Mouse (Mus musculus) left cerebral cortex, adult 6 months (tissue): Measurements from ENCODE around the gene Ebi3. TPM values are rescaled to one million over a fixed set of nuclear protein-coding genes. Genes with fewer than 3 reads are reported as not detected.

Source experiments
- long read RNA-seq, 2 experiments: library from polyadenylated mRNA; unstranded; transcript quantifications; one replicate each; pipeline ENCODE4 v2.0.0; 2019 to 2020
- polyA plus RNA-seq: library from polyadenylated mRNA; unstranded; fragments of <200 nt; fragmentation: Nextera tagmentation; gene quantifications from 2 replicates; pipeline ENCODE4 v1.2.3, GENCODE M21; 2021

Ebi3 gene
- 2.1 and 2.7 TPM in 2 replicates for polyA plus RNA-seq
- long read RNA-seq, experiment 1, partial matches to known transcripts: 0 of 1 reads
- long read RNA-seq, experiment 1, other reads (novel, unspliced or antisense): 0 of 1 reads
- long read RNA-seq, experiment 2, partial matches to known transcripts: 3 of 3 reads
- long read RNA-seq, experiment 2, other reads (novel, unspliced or antisense): 0 of 3 reads

DNA sequence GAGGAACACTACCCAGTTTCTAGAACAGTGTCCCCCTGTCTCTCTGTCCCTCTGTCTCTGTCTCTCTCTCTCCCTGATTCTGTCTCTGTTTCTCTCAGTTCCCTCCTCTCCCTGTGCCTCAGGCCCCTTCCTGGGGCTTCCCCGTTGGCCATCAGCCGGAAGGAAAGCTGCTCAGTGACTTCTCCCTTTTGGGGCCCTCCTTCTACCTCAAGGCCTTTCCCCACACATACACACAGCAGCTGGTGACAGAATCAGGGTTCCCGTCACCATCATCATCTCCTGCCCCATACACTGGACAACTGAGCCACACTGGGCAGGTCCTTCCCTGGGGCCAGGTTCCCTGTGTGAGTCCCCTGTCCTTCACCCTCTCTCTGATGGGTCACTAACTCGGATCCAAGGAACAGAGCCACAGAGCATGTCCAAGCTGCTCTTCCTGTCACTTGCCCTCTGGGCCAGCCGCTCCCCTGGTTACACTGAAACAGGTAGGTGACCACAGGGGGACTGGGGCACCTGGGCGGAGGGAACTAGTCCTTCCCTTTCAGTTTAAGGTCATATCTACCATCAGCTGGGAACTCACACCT is at the start of gene Ebi3:
Gene Ebi3 (plus strand): TSS at position 194 of the 581 bp plus-strand sequence.

GRCm38 (mm10) chr17:55949400-55949799 is 3.0 kb upstream of the Ebi3 start, which contains the start of gene Zfp119b:
Gene Zfp119b, minus strand, starts transcription at chr17:55949500.

DNA sequence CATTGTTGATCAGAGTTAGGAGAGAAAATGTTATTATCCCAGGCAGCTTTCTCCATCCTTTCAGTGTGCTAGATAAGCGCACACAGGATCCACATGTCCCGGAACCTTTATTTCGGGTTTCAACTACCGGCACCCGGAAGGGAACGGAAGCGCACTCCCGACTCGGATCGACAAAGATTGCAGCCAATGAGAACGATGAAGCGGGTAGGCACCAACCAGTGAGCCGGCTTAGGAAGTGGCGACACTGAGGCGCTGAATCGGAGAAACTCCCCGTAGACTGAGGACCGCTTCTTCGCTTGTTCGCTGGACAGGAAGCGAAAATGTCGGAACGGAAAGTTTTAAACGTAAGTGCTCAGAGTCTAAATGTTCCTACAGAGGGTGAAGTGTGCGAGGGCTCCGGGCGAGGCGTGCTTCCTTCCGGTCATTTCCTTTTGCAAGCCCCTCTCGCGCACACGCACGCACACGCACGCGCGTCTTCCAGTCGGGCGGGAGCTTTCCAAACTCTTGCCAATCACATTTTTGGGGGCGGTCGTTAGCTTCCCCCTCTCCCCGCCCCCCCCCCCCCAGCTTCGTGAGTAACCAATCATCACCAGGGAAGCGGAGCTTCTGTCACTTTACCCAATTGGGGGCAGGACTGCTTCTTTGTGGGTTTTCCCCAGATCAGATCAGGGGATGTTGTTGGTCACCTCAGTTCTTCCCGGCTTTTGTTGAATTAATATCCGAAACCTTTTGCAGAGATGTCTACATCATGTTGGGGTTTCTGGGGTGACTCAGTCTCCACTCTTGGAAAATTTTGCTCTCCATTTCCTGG is 6.7 kb downstream of the Ebi3 start, which contains the start of gene Yju2:
Gene Yju2 (plus strand): TSS at position 182 of the 811 bp plus-strand sequence.

DNA sequence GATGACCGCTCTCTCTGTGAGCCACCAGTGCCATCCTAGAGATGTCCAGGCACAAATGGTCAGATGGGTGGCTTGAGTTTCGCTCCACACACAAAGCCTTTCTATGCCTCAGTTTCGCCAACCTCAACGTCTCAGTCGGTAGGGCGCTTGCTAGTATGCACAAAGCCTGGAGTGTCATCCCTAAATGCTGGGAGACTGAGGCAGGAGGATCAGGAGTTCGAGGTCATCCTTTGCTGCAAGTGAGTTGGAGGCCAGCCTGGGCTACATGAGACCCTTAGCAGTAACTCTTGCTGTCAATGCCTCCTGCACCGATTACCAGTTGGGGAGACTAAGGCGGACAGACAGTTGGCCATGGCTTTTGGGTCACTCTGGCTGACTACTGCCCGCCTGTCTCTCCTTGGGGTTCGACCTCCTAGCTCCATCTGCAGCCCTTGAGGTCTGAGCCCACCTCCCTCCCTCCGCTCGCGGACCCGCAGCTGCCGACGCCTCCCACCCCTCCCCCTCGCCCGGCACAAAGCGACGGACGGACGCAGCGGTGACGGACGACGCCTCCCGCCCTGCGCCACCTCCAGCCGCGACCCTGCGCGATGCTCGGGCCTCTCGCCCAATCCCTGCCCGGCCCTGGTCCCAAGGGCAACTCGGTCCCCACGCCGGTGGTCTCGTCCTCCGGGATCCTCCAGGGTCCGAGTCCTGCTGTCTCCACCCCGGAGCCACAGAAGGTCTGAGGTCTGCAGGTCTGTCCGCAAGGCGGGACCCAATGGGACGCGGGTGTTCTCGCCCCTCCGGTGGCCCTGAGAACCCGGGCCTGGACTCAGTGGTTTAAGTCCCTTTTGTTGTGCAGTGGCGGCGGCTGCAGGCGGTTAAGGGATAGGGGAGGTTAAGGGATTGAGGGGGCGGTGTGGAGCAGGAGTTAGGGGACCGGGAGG is 17.8 kb downstream of the Ebi3 start, which contains the start of gene Shd:
Gene Shd (plus strand): TSS at position 502 of the 926 bp plus-strand sequence.

DNA sequence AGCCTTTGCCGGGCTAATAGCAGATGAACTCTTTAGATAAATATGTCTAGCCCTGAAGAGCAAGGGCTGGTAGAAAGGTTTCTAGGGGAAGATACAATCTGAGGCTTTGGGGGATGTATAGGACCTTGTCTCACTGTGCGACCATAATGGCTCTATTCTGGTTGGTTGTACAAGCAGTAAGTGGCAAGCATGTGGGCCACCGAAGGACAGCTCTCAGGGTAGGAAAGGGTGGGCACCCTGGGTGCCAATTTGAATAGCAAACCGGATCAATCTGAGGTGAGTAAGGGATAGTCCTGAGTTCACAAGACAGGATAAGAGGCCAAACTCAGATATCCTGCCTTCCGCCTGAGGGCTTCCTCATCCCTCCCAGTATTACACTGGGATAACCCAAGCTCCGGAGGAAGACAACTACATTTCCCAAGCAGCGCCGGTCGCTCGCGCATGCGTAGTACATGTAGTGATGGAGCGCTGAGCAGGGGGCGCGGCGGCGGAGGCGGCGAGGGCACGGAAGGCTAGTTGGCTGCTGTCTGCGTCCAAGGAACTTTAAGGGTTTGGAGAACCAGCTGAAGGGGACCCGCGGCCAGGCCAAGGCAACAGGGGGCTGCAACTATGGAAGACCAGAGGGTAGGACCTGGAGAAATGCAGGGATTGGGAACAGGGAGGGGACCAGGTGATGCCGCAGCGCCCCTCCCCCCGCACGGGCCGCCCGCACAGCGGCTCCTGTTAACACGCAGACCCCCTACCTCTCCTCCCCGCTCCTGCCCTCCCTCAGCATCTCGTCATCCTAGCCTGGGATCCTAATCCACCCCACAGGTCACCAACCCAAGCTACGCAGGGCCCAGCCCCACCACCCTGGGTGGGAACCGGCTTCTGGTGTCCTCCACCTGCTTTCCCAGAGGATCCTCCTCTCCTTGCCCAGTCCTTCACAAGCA is 33.9 kb downstream of the Ebi3 start, which contains the start of gene Fsd1:
Gene Fsd1 (plus strand): TSS at position 480 of the 932 bp plus-strand sequence.

GRCm38 (mm10) chr17:56005415-56006061 is 53.1 kb downstream of the Ebi3 start, which contains the start of the genes Stap2 and Mpnd:
Gene Stap2, minus strand, starts transcription at chr17:56005584.
Gene Mpnd, plus strand, starts transcription at chr17:56005711.

Other genes starting within 250 kb of the Ebi3 start
- 2.0 and 2.1 TPM in 2 replicates for gene Pot1b, start 240.0 kb upstream of the Ebi3 start, polyA plus RNA-seq
- gene Adgre4, start 202.7 kb upstream of the Ebi3 start, polyA plus RNA-seq: not detected in 2 replicates
- 4.1 and 4.2 TPM in 2 replicates for gene Zfp119a, start 73.7 kb upstream of the Ebi3 start, polyA plus RNA-seq
- 5.3 and 6.5 TPM in 2 replicates for gene Zfp959, start 60.5 kb upstream of the Ebi3 start, polyA plus RNA-seq
- 3.0 and 4.5 TPM in 2 replicates for gene Zfp119b, start 3.1 kb upstream of the Ebi3 start, polyA plus RNA-seq
- 8.7 and 10.8 TPM in 2 replicates for gene Yju2, start 6.5 kb downstream of the Ebi3 start, polyA plus RNA-seq
- gene Shd, start 17.8 kb downstream of the Ebi3 start, polyA plus RNA-seq: 37.4 and 37.8 TPM in 2 replicates
- gene Fsd1, start 33.9 kb downstream of the Ebi3 start, polyA plus RNA-seq: 102 and 107 TPM in 2 replicates
- 0.55 and 0.91 TPM in 2 replicates for gene Stap2, start 52.9 kb downstream of the Ebi3 start, polyA plus RNA-seq
- gene Mpnd, start 53.1 kb downstream of the Ebi3 start, polyA plus RNA-seq: 17.4 and 132 TPM in 2 replicates
- 32.5 and 33.5 TPM in 2 replicates for gene Sh3gl1, start 84.0 kb downstream of the Ebi3 start, polyA plus RNA-seq
- 0.65 and 1.1 TPM in 2 replicates for gene Chaf1a, start 87.8 kb downstream of the Ebi3 start, polyA plus RNA-seq
- 83.6 and 103 TPM in 2 replicates for gene Ubxn6, start 122.4 kb downstream of the Ebi3 start, polyA plus RNA-seq
- 69.1 and 75.3 TPM in 2 replicates for gene Hdgfl2, start 127.0 kb downstream of the Ebi3 start, polyA plus RNA-seq
- 0.04 and 0.28 TPM in 2 replicates for gene Plin4, start 157.2 kb downstream of the Ebi3 start, polyA plus RNA-seq
- gene Plin5, start 165.0 kb downstream of the Ebi3 start, polyA plus RNA-seq: 0.95 and 1.1 TPM in 2 replicates
- 2.7 and 5.0 TPM in 2 replicates for gene Lrg1, start 169.4 kb downstream of the Ebi3 start, polyA plus RNA-seq
- 3.8 and 23.7 TPM in 2 replicates for gene Sema6b, start 187.7 kb downstream of the Ebi3 start, polyA plus RNA-seq
- 10.0 and 10.5 TPM in 2 replicates for gene Tnfaip8l1, start 209.8 kb downstream of the Ebi3 start, polyA plus RNA-seq
- gene Mydgf, start 231.3 kb downstream of the Ebi3 start, polyA plus RNA-seq: 73.7 and 82.8 TPM in 2 replicates